Mouse (Mus musculus) G1E (cell line): ENCODE measurements around the gene Pccb.

Source experiments
- CTCF ChIP-seq: IDR thresholded peaks from 2 replicates; pipeline ENCODE4 v1.5.1; 2012; ENCODE audit warnings: low read depth, low read length, inconsistent platforms, mixed read lengths
- GATA1 ChIP-seq: IDR thresholded peaks from 2 replicates; pipeline ENCODE4 v1.6.1; 2012; ENCODE audit warnings: borderline replicate concordance, low read length, inconsistent platforms, mixed read lengths
- GATA2 ChIP-seq: IDR thresholded peaks from 2 replicates; pipeline ENCODE4 v1.6.1; 2012; ENCODE audit warnings: low read depth, low read length, inconsistent platforms, borderline replicate concordance
- POLR2AphosphoS5 ChIP-seq: IDR thresholded peaks from 2 replicates; pipeline ENCODE4 v1.6.1; 2012; ENCODE audit warnings: low read depth, low read length, inconsistent platforms; ENCODE audit not compliant: insufficient replicate concordance
- TAL1 ChIP-seq: conservative IDR thresholded peaks from 2 replicates; pipeline ENCODE4 v1.6.1; 2012; ENCODE audit warnings: low read depth, low read length, inconsistent platforms, mixed read lengths

- TF ChIP-seq TAL1 (no peak), CTCF (no peak), GATA1 (no peak), POLR2AphosphoS5 (no peak), GATA2 (no peak)
Observed at GRCm38 (mm10) chr9:100987006-100987405, 47.7 kb downstream of the Pccb start.
